28 mouse cellular contexts compared by ENCODE assay signal in genomic region chr13:43477098-43477697, GRCm38 (mm10). TPM values are rescaled to one million over a fixed set of nuclear protein-coding genes. Genes with fewer than 3 reads are reported as not detected.
DNase-seq lines count a peak whose midpoint lies in the region; ATAC-seq and TF ChIP-seq lines count a peak whose summit lies in the region.
"Had no signal": no experiment of that assay in that cellular context is flagged by ENCODE, and none has a peak within 500 bp of the region (broad histone marks: within the 10 kb centered on the region; RNA-seq: fewer than 3 reads in every experiment).

No protein-coding gene starts in this region.

- ATAC-seq in hindbrain, embryonic 12.5 days (ENCODE audit: low FRiP score) = no peak
- no peak for ATAC-seq in hindbrain, embryonic 11.5 days (ENCODE audit: low FRiP score)
- ATAC-seq in lung, postnatal 0 days = no peak
- no peak for ATAC-seq in neural tube, embryonic 12.5 days (ENCODE audit: low FRiP score, low read depth)
- ATAC-seq in CD4-positive, CD25-positive, alpha-beta regulatory T cell, adult 4 months = no peak
- ATAC-seq: forebrain, embryonic 16.5 days; intestine, embryonic 15.5 days had no signal

- no peaks in the 10 kb centered on the region for H3K36me3 ChIP-seq in hindbrain, embryonic 12.5 days
- H3K36me3 ChIP-seq in hindbrain, embryonic 11.5 days (ENCODE audit: control insufficient read depth, insufficient read depth, low read length) = no peaks in the 10 kb centered on the region
- no peaks in the 10 kb centered on the region for H3K36me3 ChIP-seq in lung, postnatal 0 days (ENCODE audit: insufficient read depth, low read length)
- H3K36me3 ChIP-seq in neural tube, embryonic 12.5 days = no peaks in the 10 kb centered on the region
- 0 out of 2 replicates have a peak, but pooled peaks cover 3% of the 10 kb centered on the region for H3K36me3 ChIP-seq in embryonic facial prominence, embryonic 10.5 days (replicated peaks)
- H3K36me3 ChIP-seq: heart, embryonic 13.5 days; intestine, embryonic 15.5 days; midbrain, embryonic 12.5 days; stomach, embryonic 15.5 days had no signal

- TF ChIP-seq CTCF in lung, postnatal 0 days (IDR thresholded peaks at IDR 0.05) = no peak

- DNase-seq in hindbrain, embryonic 11.5 days (ENCODE audit: low spot score) = no peak
- DNase-seq in lung, postnatal 0 days (ENCODE audit: low spot score) = no peak
- no peak for DNase-seq in lung, postnatal 36 days
- no peak for DNase-seq in neural tube, embryonic 10.5 days (ENCODE audit: extremely low spot score, low spot score)
- DNase-seq in embryonic facial prominence, embryonic 10.5 days (ENCODE audit: low spot score) = no peak
- DNase-seq: adrenal gland, postnatal 14 days; cerebellum, adult 11-12 months; cerebellum, postnatal 10 days; gastrocnemius, adult 2 months; gastrocnemius, postnatal 36 days; heart, adult 2 months; heart, postnatal 10 days; kidney, adult 8-10 months; kidney, postnatal 4 days; liver; lung, adult 18-20 months; lung, postnatal 10 days; right cerebral cortex, postnatal 25 days had no signal

- no peaks in the 10 kb centered on the region for H3K27me3 ChIP-seq in hindbrain, embryonic 12.5 days
- H3K27me3 ChIP-seq in hindbrain, embryonic 11.5 days (ENCODE audit: control insufficient read depth, insufficient read depth, low read length) = no peaks in the 10 kb centered on the region
- no peaks in the 10 kb centered on the region for H3K27me3 ChIP-seq in lung, postnatal 0 days (replicated peaks; ENCODE audit: insufficient read depth, low read length)
- no peaks in the 10 kb centered on the region for H3K27me3 ChIP-seq in neural tube, embryonic 12.5 days (replicated peaks)
- H3K27me3 ChIP-seq in embryonic facial prominence, embryonic 10.5 days (replicated peaks; ENCODE audit: low read depth, poor library complexity, severe bottlenecking) = no peaks in the 10 kb centered on the region
- H3K27me3 ChIP-seq: heart, embryonic 13.5 days; intestine, embryonic 15.5 days; midbrain, embryonic 12.5 days; stomach, embryonic 15.5 days had no signal

- H3K4me3 ChIP-seq in hindbrain, embryonic 12.5 days = no peak overlapping the region
- no peak overlapping the region for H3K4me3 ChIP-seq in hindbrain, embryonic 11.5 days (ENCODE audit: low read depth, low read length)
- no peak overlapping the region for H3K4me3 ChIP-seq in lung, postnatal 0 days (ENCODE audit: low read depth, low read length)
- no peak overlapping the region for H3K4me3 ChIP-seq in neural tube, embryonic 12.5 days
- no peak overlapping the region for H3K4me3 ChIP-seq in embryonic facial prominence, embryonic 10.5 days
- H3K4me3 ChIP-seq: erythroblast, embryonic 14.5 days; heart, adult 2 months; heart, embryonic 13.5 days; intestine, embryonic 15.5 days; stomach, embryonic 15.5 days had no signal

- H3K4me2 ChIP-seq in hindbrain, embryonic 12.5 days (replicated peaks) = peak overlapping the region; percentile 78; the same call in 1 of the 2 replicates
- H3K4me2 ChIP-seq in hindbrain, embryonic 11.5 days (replicated peaks; ENCODE audit: low read depth, low read length) = no peak overlapping the region
- H3K4me2 ChIP-seq in lung, postnatal 0 days (replicated peaks; ENCODE audit: low read depth, low read length) = peak overlapping the region; percentile 74; the same call in 1 of the 2 replicates
- peak overlapping the region; percentile 73 for H3K4me2 ChIP-seq in neural tube, embryonic 12.5 days (replicated peaks)

- no peak for TF ChIP-seq EP300 in lung, postnatal 0 days (IDR thresholded peaks at IDR 0.05)

- 93% methylated on average over 3 of the region's 3 CpGs for WGBS in hindbrain, embryonic 12.5 days
- 89% methylated on average over 3 of the region's 3 CpGs for WGBS in hindbrain, embryonic 11.5 days
- 74% methylated on average over 3 of the region's 3 CpGs for WGBS in lung, postnatal 0 days
- 91% methylated on average over 3 of the region's 3 CpGs for WGBS in neural tube, embryonic 12.5 days
- 89% methylated on average over 3 of the region's 3 CpGs for WGBS in embryonic facial prominence, embryonic 10.5 days

- no peaks in the 10 kb centered on the region for H3K9me3 ChIP-seq in hindbrain, embryonic 12.5 days (replicated peaks)
- H3K9me3 ChIP-seq in hindbrain, embryonic 11.5 days (ENCODE audit: control insufficient read depth, low read length) = no peaks in the 10 kb centered on the region
- no peaks in the 10 kb centered on the region for H3K9me3 ChIP-seq in lung, postnatal 0 days (ENCODE audit: low read length)
- no peaks in the 10 kb centered on the region for H3K9me3 ChIP-seq in neural tube, embryonic 12.5 days
- H3K9me3 ChIP-seq in embryonic facial prominence, embryonic 10.5 days = no peaks in the 10 kb centered on the region
- H3K9me3 ChIP-seq: heart, embryonic 13.5 days; intestine, embryonic 15.5 days; midbrain, embryonic 12.5 days; stomach, embryonic 15.5 days had no signal

- H3K9ac ChIP-seq in hindbrain, embryonic 12.5 days = no peak overlapping the region
- H3K9ac ChIP-seq in hindbrain, embryonic 11.5 days (ENCODE audit: low read depth, low read length) = no peak overlapping the region
- no peak overlapping the region for H3K9ac ChIP-seq in lung, postnatal 0 days (replicated peaks; ENCODE audit: low read depth)
- no peak overlapping the region for H3K9ac ChIP-seq in neural tube, embryonic 12.5 days
- H3K9ac ChIP-seq: heart, embryonic 13.5 days; intestine, embryonic 15.5 days; midbrain, embryonic 12.5 days; stomach, embryonic 15.5 days had no signal

- H3K27ac ChIP-seq in hindbrain, embryonic 12.5 days = no peak overlapping the region
- H3K27ac ChIP-seq in hindbrain, embryonic 11.5 days (ENCODE audit: low read depth, low read length) = no peak overlapping the region
- no peak overlapping the region for H3K27ac ChIP-seq in lung, postnatal 0 days (ENCODE audit: low read length)
- H3K27ac ChIP-seq in neural tube, embryonic 12.5 days = no peak overlapping the region
- no peak overlapping the region for H3K27ac ChIP-seq in embryonic facial prominence, embryonic 10.5 days (replicated peaks)
- H3K27ac ChIP-seq: heart, adult 2 months; heart, embryonic 13.5 days; intestine, embryonic 15.5 days; kidney, postnatal 0 days; midbrain, embryonic 12.5 days; stomach, embryonic 15.5 days had no signal

- H3K4me1 ChIP-seq in hindbrain, embryonic 12.5 days = peaks cover 26% of the 10 kb centered on the region
- no peaks in the 10 kb centered on the region for H3K4me1 ChIP-seq in hindbrain, embryonic 11.5 days (replicated peaks; ENCODE audit: control insufficient read depth, insufficient read depth, low read length)
- H3K4me1 ChIP-seq in lung, postnatal 0 days (ENCODE audit: insufficient read depth, low read depth, low read length) = peaks cover 27% of the 10 kb centered on the region; the same call in 1 of the 2 replicates
- peaks cover 40% of the 10 kb centered on the region for H3K4me1 ChIP-seq in neural tube, embryonic 12.5 days
- H3K4me1 ChIP-seq in embryonic facial prominence, embryonic 10.5 days = peaks cover 45% of the 10 kb centered on the region

RNA-seq across cellular contexts. Expression of gene Ranbp9, which starts 3.9 kb away (rescaled TPM):
- 12.2 and 12.8 TPM in 2 replicates for polyA plus RNA-seq in hindbrain, embryonic 12.5 days (2016; fragmentation: Nextera tagmentation; extraction: Ambion mirVana)
- polyA plus RNA-seq in hindbrain, embryonic 11.5 days (2014; fragmentation: Nextera tagmentation; extraction: Ambion mirVana) = 13.5 and 22.9 TPM in 2 replicates
- 12.4 and 14.2 TPM in 2 replicates for polyA plus RNA-seq in lung, postnatal 0 days (2015; fragmentation: Nextera tagmentation; extraction: Ambion mirVana)
- polyA plus RNA-seq in neural tube, embryonic 12.5 days (2016; fragmentation: Nextera tagmentation; extraction: Ambion mirVana) = 13.4 and 14.2 TPM in 2 replicates
- polyA plus RNA-seq in embryonic facial prominence, embryonic 10.5 days (2016; fragmentation: Nextera tagmentation; extraction: Ambion mirVana) = 7.8 and 8.0 TPM in 2 replicates
- polyA plus RNA-seq in CD4-positive, CD25-positive, alpha-beta regulatory T cell, adult 4 months (2017; shearing (Covaris generic)) = 10 to 100 TPM; 28.3 to 45.2 TPM
